Mouse (Mus musculus) layer of hippocampus, adult 18-20 months (tissue): ENCODE measurements around the gene Agfg2. TPM values are rescaled to one million over a fixed set of nuclear protein-coding genes. Genes with fewer than 3 reads are reported as not detected.

Source experiments
- DNase-seq, 2 experiments: peaks; one replicate each; pipeline ENCODE4 v3.0.0; 2022; ENCODE audit warnings: low spot score in 2 of 2
- total RNA-seq, 2 experiments: library from RNA; stranded (reverse); gene quantifications; 2 replicates each; pipeline ENCODE4 v1.2.3; 2021

Agfg2 gene
- total RNA-seq, 2 experiments from 2014 or later, result 72.6 to 73.5 TPM

DNA sequence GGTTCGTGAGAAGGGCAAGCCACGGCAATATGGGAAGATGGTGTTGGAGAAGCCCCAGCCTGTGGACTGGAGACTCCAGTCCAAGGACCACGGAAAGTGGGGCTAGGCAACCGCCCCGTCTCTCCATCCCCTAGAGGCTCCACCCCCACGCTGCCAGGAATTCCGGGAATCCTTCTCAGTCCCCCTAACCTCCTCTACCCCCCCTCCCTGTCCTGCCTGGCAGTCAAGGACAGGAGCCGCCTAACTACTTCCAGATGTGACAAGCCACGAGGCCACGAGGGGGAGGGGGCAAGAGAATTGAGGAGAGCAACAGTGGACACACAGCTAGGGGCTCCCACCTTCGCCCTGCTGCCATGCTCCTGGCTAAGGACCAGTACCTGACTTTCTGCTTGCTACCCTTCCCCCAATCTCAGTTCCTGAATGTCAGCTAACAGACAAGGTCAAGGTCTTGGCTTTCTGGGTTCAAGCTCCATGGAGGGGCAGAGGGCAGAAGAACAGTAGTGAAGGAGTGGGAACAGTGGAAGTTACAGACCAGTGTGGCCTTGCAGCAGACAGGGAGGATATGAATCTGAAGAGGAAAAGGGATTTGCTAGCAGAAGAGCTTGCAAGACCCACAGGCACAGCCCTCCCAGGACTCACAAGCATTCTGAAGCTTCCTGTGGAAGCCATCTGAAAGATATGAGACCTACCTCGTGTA lies 73.8 kb downstream of the Agfg2 start:
- DNase-seq, result no peak

DNA sequence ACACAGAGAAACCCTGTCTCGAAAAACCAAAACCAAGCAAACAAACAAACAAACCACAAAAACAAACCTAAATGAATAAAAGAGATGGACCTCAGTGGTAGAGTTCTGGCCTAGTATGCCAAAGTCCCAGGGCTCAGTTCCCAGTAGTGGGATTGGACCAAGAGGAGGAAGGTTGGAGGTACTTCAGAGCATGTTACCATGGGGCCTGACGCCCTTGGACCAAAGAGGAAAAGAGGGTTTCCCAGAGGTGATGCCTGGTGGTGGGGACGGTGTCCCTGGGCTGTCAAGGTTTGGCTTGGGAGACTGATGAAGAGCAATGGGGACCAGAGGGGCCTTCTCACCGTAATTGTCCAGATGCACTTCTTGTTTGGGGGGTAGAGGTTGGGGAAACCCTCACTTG lies 74.5 kb downstream of the Agfg2 start:
- no peak for DNase-seq

DNA sequence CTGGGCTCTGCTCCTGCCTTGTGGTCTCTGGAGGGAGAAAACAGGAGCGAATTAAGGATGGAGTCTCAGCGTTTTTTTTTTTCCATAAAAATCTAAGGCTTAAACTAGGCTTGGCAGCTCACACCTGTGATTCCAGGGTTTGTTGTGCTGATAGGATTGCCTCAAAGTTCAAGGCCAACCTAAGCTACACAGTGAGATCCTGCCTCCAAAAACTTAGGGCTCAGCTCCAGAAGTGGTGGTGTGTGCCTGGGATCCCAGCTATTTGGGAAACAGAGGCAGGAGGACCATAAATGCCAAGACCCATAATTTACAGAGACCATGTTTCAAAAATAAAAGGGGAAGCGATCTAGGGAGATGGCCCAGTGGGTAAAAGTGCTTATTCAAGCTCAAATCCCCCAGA lies 75.2 kb downstream of the Agfg2 start:
- no peak for DNase-seq

DNA sequence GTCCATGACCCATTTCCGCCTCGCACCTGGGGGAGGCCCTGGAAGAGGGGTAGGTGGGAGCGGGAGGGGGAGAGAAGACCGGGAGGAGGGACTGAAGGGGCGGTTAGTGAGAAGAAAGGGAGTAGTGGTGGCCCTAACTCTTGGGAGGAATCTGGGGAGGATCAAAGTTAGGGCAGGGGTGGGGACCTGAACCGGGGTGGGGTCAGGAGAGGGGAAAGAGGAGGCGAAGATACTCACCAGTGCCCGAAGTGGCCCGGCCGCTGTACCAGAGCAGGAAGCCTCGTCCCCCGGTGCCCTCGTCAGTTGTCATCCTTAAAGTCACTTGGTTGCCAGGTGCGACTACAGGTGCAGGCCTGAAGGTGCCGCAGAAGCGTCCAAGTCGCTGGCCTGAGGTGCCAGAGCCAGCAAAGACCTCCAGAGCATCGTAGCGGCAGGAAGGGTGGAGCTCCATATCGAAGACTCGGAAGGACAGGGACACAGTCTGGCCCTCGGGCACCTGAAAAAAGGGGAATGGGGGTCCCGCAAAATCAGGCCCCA lies 75.8 kb downstream of the Agfg2 start:
- DNase-seq, result no peak

DNA sequence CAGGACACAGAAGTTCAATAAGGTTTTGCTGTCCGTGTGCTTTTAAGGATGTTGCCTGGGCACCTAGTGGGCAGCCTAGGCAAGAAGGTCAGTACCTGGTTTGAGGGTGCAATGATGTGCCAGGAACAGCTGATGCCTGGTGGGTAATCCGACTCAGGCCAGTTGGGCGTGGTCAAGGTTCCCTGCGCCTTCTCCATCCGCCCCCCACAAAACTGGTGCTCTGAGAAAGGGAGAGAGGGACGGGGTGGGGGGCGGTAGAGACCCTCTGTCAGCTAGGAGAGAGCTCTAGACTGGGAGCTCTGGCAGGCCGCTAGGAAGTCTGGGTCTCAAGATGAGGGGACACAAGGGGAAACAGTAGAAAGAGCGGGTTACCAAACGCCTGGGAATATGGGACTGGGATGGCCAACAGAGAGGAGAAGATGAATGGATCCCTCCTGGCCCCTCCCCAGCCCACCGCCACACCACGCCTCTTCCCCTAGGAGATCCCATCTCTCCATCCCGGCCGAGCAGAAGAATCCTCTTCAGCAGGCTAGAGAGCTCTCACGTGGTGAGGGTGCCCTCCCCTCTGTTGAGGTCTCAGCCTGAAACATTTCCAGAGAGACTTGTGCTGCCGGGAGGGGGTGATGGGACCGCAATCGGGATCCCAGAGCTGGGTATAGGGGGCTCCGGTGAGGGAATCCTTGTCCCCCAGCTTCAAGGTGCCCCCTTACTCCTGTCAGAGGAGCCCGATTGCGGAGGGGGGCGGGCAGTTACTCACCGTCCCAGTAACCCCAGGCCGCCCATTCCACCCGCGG lies 76.5 kb downstream of the Agfg2 start:
- no peak for DNase-seq

DNA sequence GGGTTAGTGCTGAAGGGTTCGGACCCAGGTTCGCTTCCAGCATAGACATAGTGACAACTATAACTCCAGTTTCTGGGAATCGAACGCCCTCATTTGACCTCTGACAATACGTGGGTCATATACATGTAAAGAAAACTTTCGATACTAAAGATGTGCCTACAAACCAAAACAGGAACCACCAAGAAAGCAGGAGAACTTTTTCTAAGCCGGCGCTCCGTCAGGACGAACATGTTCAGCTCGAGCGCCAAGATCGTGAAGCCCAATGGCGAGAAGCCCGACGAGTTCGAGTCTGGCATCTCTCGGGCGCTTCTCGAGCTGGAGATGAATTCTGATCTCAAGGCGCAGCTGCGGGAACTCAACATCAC lies 83.2 kb downstream of the Agfg2 start:
- DNase-seq, result no peak

DNA sequence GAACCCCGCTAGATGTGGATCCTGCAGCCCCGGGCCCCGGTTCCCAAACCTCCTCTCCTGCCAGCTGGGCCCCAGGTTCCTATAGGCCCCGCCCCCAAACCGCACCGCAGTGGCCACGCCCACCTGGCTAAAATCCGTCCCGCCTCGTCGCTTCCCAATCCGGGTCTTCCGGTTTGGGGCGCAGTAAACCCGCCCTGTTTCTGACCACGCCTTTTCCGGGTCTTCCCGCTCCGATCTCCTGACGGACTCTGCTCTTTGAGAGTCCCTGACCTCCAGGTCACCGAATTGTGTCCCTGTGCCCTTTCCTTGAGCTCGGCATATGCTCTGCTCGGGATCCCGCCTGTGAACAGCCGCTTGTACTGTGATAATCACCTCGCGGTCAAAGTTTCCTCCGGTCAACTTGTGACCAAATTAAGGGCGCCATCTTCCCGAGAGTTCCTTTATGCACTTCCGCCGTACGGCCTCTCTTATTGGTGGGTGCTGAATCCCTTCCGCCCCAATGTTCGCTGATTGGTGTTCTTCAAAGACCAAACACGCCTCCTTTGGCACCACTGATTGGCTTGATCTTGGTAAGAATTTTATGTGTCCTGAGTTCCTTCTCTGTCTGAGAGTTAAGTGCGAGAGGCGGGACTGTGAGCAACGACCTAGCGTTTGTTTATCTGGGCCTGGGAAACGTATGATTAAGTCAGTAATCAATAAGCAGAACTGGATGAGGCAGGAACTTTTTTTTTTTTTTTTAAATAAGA lies 83.7 kb downstream of the Agfg2 start, which contains the start of gene Mospd3:
Gene Mospd3 (minus strand): TSS at position 440 of the 746 bp plus-strand sequence.
- DNase-seq, result peak; percentile 91 to 97

Other genes with a start within 250 kb of the Agfg2 start
- gene Zan, start 207.7 kb downstream of the Agfg2 start, total RNA-seq, result under 1 TPM; 0.15 to 0.33 TPM
- gene Pop7, start 182.2 kb downstream of the Agfg2 start, total RNA-seq, result 10 to 100 TPM; 33.2 to 34.6 TPM
- 10 to 100 TPM; 64.1 to 65.4 TPM for gene Gigyf1, start 166.2 kb downstream of the Agfg2 start, total RNA-seq
- gene Epo, start 151.5 kb downstream of the Agfg2 start, total RNA-seq, result not detected
- 100 to 1,000 TPM; 573 to 580 TPM for gene Gnb2, start 151.2 kb downstream of the Agfg2 start, total RNA-seq
- 100 to 1,000 TPM; 118 to 136 TPM for gene Actl6b, start 131.2 kb downstream of the Agfg2 start, total RNA-seq
- gene Tfr2, start 114.9 kb downstream of the Agfg2 start, total RNA-seq, result 10 to 100 TPM; 14.6 to 15.2 TPM
- 10 to 100 TPM; 20.9 to 25.2 TPM for gene Mospd3, start 83.7 kb downstream of the Agfg2 start, total RNA-seq
- gene Pcolce, start 70.9 kb downstream of the Agfg2 start, total RNA-seq, result 1 to 10 TPM; 6.1 to 7.5 TPM
- under 1 TPM; 0.20 to 0.47 TPM for gene Fbxo24, start 55.7 kb downstream of the Agfg2 start, total RNA-seq
- gene Lrch4, start 55.6 kb downstream of the Agfg2 start, total RNA-seq, result 10 to 100 TPM; 18.9 to 24.2 TPM
- gene Gm20605, start 55.6 kb downstream of the Agfg2 start, total RNA-seq, result 10 to 100 TPM; 13.5 to 21.4 TPM
- 1 to 10 TPM; 8.2 to 9.5 TPM for gene Sap25, start 43.4 kb downstream of the Agfg2 start, total RNA-seq
- under 1 TPM; 0.30 to 0.53 TPM for gene Irs3, start 39.0 kb downstream of the Agfg2 start, total RNA-seq
- gene Nyap1, start 56.9 kb upstream of the Agfg2 start, total RNA-seq, result 10 to 100 TPM; 72.6 to 74.4 TPM
- gene Tsc22d4, start 61.0 kb upstream of the Agfg2 start, total RNA-seq, result 100 to 1,000 TPM; 164 to 187 TPM
- gene Ppp1r35, start 94.1 kb upstream of the Agfg2 start, total RNA-seq, result 10 to 100 TPM; 23.1 to 26.4 TPM
- gene Mepce, start 102.9 kb upstream of the Agfg2 start, total RNA-seq, result 10 to 100 TPM; 52.1 to 53.6 TPM
- 1 to 10 TPM; 6.1 TPM for gene Zcwpw1, start 103.1 kb upstream of the Agfg2 start, total RNA-seq
- 1 to 10 TPM in 1 of 2 experiments, under 1 TPM in 1; 0.56 to 1.3 TPM for gene Pilra, start 151.6 kb upstream of the Agfg2 start, total RNA-seq
- not detected for gene Pilrb1, start 173.4 kb upstream of the Agfg2 start, total RNA-seq
- gene Pilrb2, start 187.1 kb upstream of the Agfg2 start, total RNA-seq, result not detected
- gene Cyp3a13, start 236.9 kb upstream of the Agfg2 start, total RNA-seq, result under 1 TPM; 0.15 to 0.25 TPM